Mouse (Mus musculus) left cerebral cortex, postnatal 36 days (tissue): ENCODE measurements around the gene Elmo3. TPM values are rescaled to one million over a fixed set of nuclear protein-coding genes. Genes with fewer than 3 reads are reported as not detected.

Experiments used
- DNase-seq, 2 experiments: peaks; one replicate each; pipeline ENCODE4 v3.0.0; 2021 to 2022; ENCODE audit warnings: low spot score in 2 of 2, mixed read lengths in 1 of 2
- intact Hi-C: fragments of 180-260 bp; cut with DNase I; formaldehyde crosslinking; loops from one replicate; pipeline ENCODE4 v1.15.1; 2025
- total RNA-seq, 2 experiments: library from RNA; stranded (reverse); gene quantifications; 2 replicates each; pipeline ENCODE4 v1.2.3; 2021

Gene Elmo3
- total RNA-seq: 1 to 10 TPM; 1.0 to 1.7 TPM

DNA sequence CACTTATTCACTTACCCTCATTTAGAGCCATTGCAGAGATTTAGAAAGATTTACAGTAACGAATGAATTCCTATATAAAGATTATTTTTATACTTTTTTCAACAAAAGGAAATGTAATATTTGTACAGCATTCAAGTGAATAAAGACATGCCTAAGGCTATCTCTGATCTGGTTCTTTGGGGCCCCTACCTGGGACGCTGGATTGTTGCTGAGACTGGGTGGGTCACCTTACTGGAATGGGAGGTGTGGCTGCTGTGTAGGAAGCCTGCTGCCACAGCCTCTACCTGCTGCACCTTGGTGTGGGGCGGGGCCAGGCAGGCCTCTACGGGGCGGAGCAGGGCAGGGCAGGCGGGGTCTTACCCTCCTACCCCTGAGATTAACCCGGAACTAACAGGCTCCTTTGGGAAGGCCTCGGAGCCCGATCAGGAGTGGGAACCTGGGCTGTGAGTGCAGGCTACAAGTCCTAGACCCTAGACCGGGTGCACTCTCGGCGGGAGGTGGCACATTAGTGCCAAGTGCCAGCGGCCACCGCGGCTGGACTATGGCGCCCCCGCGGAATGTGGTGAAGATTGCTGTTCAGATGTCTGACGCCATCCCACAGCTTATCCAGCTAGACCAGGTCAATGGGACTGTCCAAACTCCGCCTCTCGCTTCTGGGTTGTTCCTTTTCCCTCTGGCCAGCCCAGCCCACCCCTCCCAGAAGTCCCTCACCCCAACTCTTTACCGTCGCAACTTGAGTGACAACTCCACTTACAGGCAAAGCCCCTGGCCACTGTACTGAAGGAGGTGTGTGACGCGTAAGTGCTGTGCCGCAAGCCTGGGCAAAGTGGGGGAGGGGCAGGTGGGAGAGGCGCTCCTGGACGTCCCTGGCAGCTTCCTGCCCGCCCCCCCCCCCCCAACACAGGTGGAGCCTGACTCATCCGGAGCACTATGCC is at the start of gene Elmo3:
Elmo3 (plus strand) TSS at position 391 of the 935 bp plus-strand sequence.
- DNase-seq: peak; percentile 47 to 60
- intact Hi-C loops: no loop called here

DNA sequence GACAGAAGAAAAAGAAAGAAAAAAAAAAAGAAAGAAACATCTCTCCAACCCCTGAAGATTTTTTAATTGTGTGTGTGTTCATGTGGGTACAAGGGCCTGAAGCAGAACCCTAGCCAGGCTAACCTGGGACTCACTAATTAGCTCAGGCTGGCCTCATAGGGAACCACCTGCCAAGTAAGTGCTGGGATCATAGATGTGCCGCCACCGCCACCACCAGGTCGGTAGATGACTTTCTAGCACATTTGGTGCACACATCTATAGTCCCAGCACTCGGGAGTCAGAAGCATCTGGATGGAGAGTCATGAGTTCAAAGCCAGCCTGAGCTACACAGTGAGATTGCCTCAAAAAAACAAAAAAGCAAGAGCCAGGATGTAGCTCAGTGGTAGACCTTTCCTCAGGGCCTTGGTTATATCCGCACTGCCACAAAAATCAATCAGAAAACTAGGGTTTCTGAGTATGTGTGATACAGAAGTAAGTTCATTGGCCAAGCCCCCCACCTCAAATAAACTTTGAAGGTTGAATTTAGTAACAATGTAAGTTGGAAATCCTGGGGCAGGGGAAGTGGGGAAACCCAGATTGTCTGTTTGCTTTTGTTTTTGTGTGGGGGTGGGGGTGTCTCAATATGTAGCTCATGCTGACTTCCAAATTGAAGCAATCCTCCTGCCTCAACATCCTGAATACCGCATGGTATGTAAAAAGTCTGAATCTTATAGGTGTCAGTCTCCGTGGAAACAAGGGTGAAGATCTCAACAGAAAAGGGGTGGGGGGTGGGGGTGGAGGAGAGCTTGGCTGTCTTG is 47.9 kb upstream of the Elmo3 start:
- intact Hi-C loops: no loop called here
- no peak for DNase-seq

GRCm38 (mm10) chr8:105258911-105259720 is 46.3 kb upstream of the Elmo3 start:
- intact Hi-C loops: no loop called here
- peak; percentile 30 to 45 for DNase-seq

DNA sequence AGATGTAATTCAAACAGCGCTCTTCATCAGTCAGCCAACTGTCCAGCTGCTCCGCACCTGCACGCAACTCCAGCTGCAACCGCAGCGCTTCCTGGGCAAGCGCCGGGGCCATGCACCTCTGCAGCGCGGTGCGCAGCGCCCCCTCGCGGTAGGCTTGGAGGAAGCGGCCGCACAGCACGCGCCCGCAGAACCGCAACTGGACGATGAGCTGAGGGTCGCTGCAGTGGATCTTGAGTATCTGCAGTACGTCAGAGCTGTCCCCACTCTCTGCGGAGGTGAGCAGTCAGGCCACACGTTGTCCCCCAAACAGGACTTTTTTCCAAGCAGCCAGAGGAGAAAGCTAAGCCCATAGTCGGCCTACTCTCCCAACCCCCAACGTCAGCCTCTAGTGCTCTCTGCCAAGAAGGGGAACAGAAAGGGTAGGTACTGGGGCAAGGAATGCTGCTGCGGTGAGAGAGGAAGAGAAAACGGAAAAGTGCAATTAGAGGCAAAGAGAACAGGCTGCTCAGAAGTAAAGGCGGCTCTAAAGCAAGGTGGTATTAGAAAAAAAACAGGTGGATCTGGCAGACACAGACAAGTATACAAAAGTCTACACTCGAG is 45.6 kb upstream of the Elmo3 start:
- intact Hi-C loops: no loop called here

DNA sequence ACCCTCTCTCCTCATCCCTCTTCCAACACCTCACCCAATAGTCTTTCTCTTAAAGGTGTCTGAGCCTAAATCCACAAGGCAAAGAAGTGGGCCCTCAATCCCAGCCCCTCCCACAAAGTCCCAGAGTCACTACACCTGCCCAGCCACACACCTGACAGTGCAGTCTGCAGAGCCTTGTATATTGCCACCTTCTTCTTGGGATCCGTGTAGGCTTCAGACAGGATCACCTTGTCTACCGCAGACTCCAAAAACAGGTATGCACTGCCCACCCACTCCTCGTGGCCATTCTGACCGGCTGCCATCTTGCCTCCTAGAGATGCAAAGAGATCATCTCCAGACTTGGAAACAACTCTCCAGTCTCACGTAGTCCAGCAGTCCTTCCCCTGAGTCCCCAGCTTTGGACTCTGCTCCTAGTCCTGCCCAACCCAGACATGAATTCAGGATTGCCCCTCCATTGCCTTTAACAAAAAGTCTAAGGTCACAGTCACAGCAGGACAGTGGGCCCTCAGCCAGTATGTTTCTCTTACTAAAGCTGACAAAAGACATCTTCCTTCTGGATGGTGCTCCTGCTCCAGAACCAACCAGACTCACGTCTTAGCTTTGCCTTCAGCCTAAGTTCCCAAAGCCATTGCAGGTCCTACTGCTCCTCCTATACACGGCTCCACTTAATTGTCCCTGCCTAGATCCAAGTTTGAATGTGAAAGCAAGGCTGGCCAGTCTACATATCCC is 44.9 kb upstream of the Elmo3 start:
- intact Hi-C loops: no loop called here
- no peak for DNase-seq

More for the DNA sequence above, 45.6 kb upstream of the Elmo3 start:
- DNase-seq: peak; percentile 68 to 69

GRCm38 (mm10) chr8:105261326-105261980 is 43.9 kb upstream of the Elmo3 start:
- DNase-seq: no peak
- intact Hi-C loops: no loop called here

GRCm38 (mm10) chr8:105263244-105263912 is 42.0 kb upstream of the Elmo3 start:
- intact Hi-C loops: no loop called here
- DNase-seq: no peak

GRCm38 (mm10) chr8:105264024-105264982 is 41.1 kb upstream of the Elmo3 start, which contains the start of the genes Tradd and Fbxl8:
Gene Tradd (minus strand): TSS chr8:105264609.
Gene Fbxl8 (plus strand): TSS chr8:105264648.
- peak in 1 of 2 experiments; percentile 48 for DNase-seq
- intact Hi-C loops: no loop called here

- intact Hi-C loops: no loop called here
- no peak for DNase-seq
Observed at GRCm38 (mm10) chr8:105265128-105265527, 40.3 kb upstream of the Elmo3 start.

DNA sequence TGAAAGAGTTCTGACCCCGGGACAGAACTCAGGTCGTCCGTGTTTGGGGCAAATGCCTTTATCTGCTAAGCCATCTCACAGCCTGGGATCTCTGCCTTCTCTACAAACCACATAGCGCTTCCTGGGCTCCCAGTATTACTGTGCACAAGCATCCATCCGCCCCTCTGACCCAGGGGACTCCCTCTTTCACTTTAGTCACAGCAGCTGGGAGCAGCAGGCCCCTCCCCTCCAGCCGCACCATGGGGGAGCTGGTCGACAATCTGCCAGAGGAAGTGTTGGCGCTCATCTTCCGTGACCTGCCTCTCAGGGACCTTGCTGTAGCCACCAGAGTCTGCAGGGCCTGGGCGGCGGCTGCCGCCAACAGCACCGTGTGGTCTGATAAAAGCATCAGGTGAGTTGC is 38.6 kb upstream of the Elmo3 start:
- intact Hi-C loops: no loop called here
- no peak for DNase-seq

DNA sequence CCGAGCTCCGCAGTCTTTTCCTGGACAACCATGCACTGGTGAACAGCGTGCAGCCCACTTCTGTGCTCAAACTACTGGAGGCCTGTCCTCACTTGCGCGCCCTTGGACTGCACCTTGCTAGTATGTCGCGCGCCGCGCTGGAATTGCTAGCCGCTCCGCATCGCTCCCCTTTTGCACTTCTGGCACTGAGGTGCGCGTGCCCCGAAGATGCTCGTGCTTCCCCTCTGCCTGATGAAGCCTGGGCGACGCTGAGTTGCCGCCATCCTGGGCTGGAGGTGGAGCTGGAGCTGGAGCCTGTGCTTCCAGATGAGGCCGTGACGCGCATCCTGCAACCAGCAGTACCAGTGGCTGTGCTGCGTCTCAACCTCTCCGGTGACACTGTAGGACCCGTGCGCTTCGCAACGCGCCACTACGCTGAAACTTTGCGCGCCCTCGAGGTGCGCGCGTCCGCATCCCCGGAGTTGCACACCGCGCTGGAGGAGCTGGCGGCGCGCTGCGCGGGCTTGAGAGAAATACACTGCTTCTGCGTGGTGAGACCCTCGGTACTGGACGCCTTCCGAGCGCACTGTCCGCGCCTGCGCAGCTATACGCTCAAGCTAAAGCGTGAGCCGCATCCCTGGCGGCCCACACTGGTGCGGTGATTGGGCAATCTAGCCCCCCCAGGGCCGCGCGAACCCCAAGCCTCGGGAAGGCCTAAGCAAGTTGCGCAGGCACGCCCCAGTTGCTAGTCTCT is 36.9 kb upstream of the Elmo3 start:
- intact Hi-C loops: no loop called here
- DNase-seq: peak; percentile 87 to 90

DNA sequence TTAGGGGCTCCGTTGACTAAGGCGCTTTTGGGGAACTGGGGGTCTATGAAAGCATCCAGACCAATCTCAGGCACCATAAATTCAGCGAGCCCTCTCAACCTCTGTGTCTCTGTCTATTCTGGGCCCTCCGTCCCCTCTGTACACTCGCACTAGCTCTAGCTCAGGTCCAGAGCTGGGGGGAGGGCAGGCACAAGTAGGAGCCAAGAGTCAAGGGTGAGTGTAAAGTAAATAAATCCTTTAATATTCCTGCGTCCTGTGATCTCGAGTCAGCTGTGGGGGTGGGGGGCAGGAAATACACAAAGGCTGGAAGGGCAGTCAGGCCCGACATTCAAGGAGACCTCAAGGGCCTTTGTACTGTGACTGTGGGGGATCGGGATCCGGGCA is 36.3 kb upstream of the Elmo3 start:
- no peak for DNase-seq
- intact Hi-C loops: no loop called here

- peak; percentile 54 to 74 for DNase-seq
- intact Hi-C loops: no loop called here
Observed at GRCm38 (mm10) chr8:105269461-105269947, 35.9 kb upstream of the Elmo3 start, which contains the start of gene Hsf4. Gene Hsf4 (plus strand): TSS chr8:105269801.

DNA sequence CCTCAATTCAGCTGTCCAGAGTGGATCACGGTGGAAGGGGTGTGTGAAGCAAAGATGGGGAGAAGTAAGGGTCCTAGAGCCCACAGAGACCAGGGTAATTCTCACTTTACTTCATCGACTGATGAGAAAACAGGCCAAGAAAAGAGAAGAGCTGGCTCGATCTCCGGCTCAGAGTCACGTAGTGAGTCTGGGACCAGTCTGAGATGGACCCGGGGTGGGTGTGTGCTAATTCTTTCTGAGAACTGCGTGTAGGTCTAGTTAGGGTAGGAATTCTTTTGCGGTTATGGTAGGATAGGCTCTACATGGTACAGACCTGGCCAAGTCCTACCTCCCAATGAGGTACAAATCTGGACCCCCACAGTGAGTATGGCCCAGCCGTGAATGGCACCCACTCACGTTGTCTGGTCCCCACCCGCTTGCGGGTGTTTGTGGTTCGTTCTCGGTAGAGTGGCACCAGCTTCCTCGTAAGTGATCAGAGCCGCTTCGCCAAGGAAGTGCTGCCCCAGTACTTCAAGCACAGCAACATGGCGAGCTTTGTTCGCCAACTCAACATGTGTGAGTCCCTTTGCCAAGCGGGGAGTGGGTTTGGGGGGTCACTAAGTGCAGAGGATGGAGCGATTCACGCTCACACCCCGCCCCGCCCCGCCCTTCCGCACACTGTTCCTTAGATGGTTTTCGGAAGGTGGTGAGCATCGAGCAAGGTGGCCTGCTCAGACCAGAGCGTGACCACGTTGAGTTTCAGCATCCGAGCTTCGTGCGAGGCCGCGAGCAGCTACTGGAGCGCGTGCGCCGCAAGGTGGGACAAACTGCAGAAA is 35.1 kb upstream of the Elmo3 start:
- DNase-seq: no peak
- intact Hi-C loops: no loop called here

DNA sequence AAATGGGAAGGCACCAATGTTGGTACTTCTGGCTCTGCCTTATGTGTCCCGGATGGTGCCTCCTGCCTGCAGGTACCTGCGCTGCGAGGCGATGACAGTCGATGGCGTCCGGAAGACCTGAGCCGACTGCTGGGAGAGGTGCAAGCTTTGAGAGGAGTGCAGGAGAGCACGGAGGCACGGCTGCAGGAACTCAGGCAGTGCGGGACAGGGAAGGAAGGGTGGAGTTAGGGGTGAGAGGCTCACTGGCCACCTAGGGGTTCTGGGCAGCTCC is 34.5 kb upstream of the Elmo3 start:
- intact Hi-C loops: no loop called here
- no peak for DNase-seq
